Mouse (Mus musculus) ES-E14 (cell line): ENCODE results near the gene Proser2. TPM values are rescaled to one million over a fixed set of nuclear protein-coding genes. Genes with fewer than 3 reads are reported as not detected.

ENCODE experiments used
- DNase-seq: peaks from one replicate; pipeline ENCODE4 v3.0.0-alpha.2; 2013; ENCODE audit warnings: low read depth, low spot score
- H3K27ac ChIP-seq: 2 replicates; pipeline ENCODE4 v1.5.1; 2012; ENCODE audit warnings: low read depth, mild to moderate bottlenecking, low read length, moderate library complexity, mixed read lengths; ENCODE audit not compliant: poor library complexity, insufficient read depth, severe bottlenecking
- H3K36me3 ChIP-seq: 2 replicates; pipeline ENCODE4 v1.6.1; 2012; ENCODE audit warnings: mild to moderate bottlenecking, low read length, moderate library complexity, mixed read lengths; ENCODE audit not compliant: control insufficient read depth, poor library complexity, insufficient read depth, severe bottlenecking
- H3K4me1 ChIP-seq, 2 experiments: fragments of 150-350 bp in 1 of 2; sonication (generic) in 1 of 2; 2 replicates each; pipeline ENCODE4 v1.6.1; 2012; ENCODE audit warnings: low read length in 2 of 2, mild to moderate bottlenecking in 1 of 2, mixed read lengths in 1 of 2; ENCODE audit not compliant: control insufficient read depth in 2 of 2, insufficient read depth in 2 of 2, poor library complexity in 1 of 2
- H3K4me3 ChIP-seq, 2 experiments: fragments of 150-350 bp in 1 of 2; sonication (generic) in 1 of 2; 2 replicates each; pipeline ENCODE4 v1.5.1; 2012; ENCODE audit warnings: low read length in 2 of 2, low read depth in 1 of 2, mild to moderate bottlenecking in 1 of 2, mixed read lengths in 1 of 2; ENCODE audit not compliant: insufficient read depth in 1 of 2, poor library complexity in 1 of 2, severe bottlenecking in 1 of 2
- H3K9ac ChIP-seq: 2 replicates; pipeline ENCODE4 v1.6.1; 2012; ENCODE audit warnings: low read depth, mild to moderate bottlenecking, low read length, mixed read lengths; ENCODE audit not compliant: poor library complexity, insufficient read depth, severe bottlenecking
- H3K9me3 ChIP-seq: fragments of 150-350 bp; sonication (generic); 2 replicates; pipeline ENCODE4 v1.6.1; 2012; ENCODE audit warnings: low read depth, mild to moderate bottlenecking, low read length; ENCODE audit not compliant: control insufficient read depth, insufficient read depth
- CHD2 ChIP-seq: IDR thresholded peaks from 2 replicates; pipeline ENCODE4 v1.6.1; 2014; ENCODE audit warnings: mild to moderate bottlenecking, low read depth, low read length, inconsistent platforms
- HCFC1 ChIP-seq: IDR thresholded peaks from 2 replicates; pipeline ENCODE4 v1.6.1; 2012; ENCODE audit warnings: low read length, inconsistent platforms, borderline replicate concordance; ENCODE audit not compliant: insufficient read depth
- MAFK ChIP-seq: IDR thresholded peaks from 2 replicates; pipeline ENCODE4 v1.6.1; 2014; ENCODE audit warnings: mild to moderate bottlenecking, low read depth, low read length, inconsistent platforms; ENCODE audit not compliant: insufficient read depth
- ZC3H11A ChIP-seq: IDR thresholded peaks from 2 replicates; pipeline ENCODE4 v1.6.1; 2012; ENCODE audit warnings: low read depth, mild to moderate bottlenecking, inconsistent platforms, low read length, borderline replicate concordance
- ZNF384 ChIP-seq: IDR thresholded peaks from 2 replicates; pipeline ENCODE4 v1.6.1; 2012; ENCODE audit warnings: low read depth, low read length, inconsistent platforms
- in situ Hi-C, 2 experiments: fragments of 600-800 bp; cut with MboI; formaldehyde crosslinking; loops; one replicate each; pipeline ENCODE4 v1.15.1; 2025; ENCODE audit warnings: low sequenced_read_pairs in 2 of 2, inconsistent platforms in 1 of 2; ENCODE audit not compliant: unreplicated experiment in 2 of 2
- total RNA-seq: library from RNA; depleted of rRNA; stranded (reverse); fragments of 300-350 nt; gene quantifications from 2 replicates; pipeline ENCODE4 v1.2.3, GENCODE M21; 2012

Proser2 gene
- total RNA-seq, 1 experiment, result 1.9 TPM

DNA sequence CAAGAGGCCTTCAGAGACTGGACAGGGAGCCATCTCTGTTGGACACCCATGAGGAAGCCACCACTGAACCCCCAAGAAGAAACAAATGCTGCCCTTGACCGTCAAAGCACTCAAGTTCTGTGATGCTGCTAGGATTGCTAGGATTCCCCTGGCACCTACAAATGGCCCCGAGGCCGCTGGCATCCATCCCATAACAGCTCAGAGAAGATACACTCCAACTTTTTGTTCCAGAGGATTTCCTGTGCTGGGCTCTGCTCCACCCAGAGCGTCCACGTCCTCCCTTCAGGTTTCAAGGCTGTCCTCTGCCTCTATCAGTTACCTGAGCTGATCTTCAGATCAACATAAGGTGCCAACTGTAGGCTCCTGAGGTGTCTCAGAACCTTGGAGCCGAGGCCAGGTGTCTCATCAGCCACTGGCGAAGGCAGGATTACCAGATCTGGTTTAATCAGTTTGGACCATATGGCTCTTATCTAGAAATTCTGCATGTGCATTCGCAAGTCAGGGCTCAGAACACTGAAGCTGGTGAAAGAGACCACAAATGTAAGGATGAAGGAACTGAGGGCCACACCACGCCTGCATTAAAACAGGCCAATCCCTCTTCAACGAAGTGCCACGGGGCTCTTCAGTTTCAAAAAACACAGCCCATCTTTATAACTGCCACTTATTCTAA is 1.7 kb downstream of the Proser2 start:
- TF ChIP-seq MAFK (no peak), ZC3H11A (no peak)
- Histone ChIP-seq H3K9ac (no peak overlapping the region), H3K27ac (no peak overlapping the region), H3K9me3 (no peaks in the 10 kb centered on the region), H3K4me1 (peaks cover 0 to 9% of the 10 kb centered on the region in 2 experiments; a peak in 1 of 4 replicates), H3K36me3 (no peaks in the 10 kb centered on the region), H3K4me3 (no peak overlapping the region)
- no peak for DNase-seq
- in situ Hi-C loops, result no loop called here

DNA sequence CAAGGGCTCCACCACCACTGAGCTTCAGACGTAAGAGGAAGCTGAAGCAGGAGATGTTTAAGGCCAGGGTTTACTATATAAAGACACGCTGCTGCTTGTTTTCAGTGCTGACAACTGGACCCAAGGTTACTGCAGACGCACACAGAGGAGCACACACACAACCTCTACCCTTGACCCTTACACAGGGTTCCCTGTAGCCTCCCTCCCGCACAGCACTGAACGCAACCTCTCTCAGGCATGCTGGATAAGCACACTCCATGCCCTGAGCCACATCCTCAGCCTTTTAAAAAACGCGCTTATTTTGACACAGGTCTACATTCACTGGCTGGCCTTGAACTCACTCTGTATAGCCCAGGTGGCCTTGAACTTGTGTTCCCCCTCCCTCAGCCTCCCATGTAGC is 7.0 kb downstream of the Proser2 start:
- no peak overlapping the region for H3K4me3 ChIP-seq
- H3K9me3 ChIP-seq, result no peaks in the 10 kb centered on the region
- no peaks in the 10 kb centered on the region for H3K36me3 ChIP-seq
- DNase-seq, result no peak
- no peak overlapping the region for H3K9ac ChIP-seq
- H3K27ac ChIP-seq, result no peak overlapping the region
- TF ChIP-seq ZC3H11A (no peak), ZNF384 (no peak), HCFC1 (no peak), MAFK (no peak), CHD2 (no peak)
- peaks cover 0 to 20% of the 10 kb centered on the region in 2 experiments; a peak in 2 of 4 replicates for H3K4me1 ChIP-seq
- in situ Hi-C loops, result no loop called here

DNA sequence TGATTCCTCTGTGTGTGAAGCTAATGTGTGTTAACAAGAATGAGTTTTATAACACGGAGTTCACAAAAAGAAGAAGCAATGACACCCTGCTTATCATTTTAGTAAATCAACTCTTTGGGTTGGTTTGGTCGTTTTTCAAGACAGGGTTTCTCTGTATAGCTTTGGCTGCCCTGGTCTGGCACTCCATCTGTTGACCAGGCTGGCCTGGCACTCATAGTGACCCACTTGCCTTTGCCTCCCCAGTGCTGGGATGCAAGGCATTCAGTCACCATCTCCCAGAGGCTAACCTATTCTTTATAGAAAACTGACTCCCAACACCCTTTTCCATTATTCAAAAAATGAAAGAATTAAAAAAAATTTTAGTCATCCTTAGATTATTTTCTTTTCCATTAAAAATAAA is 8.9 kb downstream of the Proser2 start:
- Histone ChIP-seq H3K4me3 (no peak overlapping the region), H3K9ac (no peak overlapping the region), H3K27ac (no peak overlapping the region), H3K4me1 (peaks cover 0 to 17% of the 10 kb centered on the region in 2 experiments; a peak in 2 of 4 replicates), H3K36me3 (no peaks in the 10 kb centered on the region), H3K9me3 (no peaks in the 10 kb centered on the region)
- in situ Hi-C loops, result no loop called here
- DNase-seq, result no peak
- TF ChIP-seq ZNF384 (no peak), CHD2 (no peak), MAFK (no peak), ZC3H11A (no peak), HCFC1 (no peak)

DNA sequence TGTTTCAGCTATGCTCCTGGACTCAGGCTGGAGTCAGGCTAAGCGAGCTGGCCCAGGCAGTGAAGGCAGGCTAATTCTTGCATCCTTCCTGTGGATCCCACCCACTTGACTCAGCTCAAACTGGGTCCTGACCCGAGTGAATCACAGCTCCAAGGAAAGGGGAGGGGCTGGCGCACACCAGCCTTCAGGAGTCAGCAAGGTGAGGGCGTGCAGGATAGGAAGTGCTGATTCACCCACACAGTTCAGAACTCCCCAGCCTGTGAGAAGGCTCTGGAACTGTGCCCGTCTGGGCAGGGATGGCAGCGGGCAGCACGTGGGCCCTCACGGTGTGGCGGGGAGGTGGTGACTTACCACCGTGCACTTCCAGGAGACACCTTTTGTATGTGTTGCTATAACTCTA is 11.8 kb downstream of the Proser2 start:
- no peak overlapping the region for H3K9ac ChIP-seq
- peaks cover 0 to 12% of the 10 kb centered on the region in 2 experiments; a peak in 2 of 4 replicates for H3K4me1 ChIP-seq
- in situ Hi-C loops, result no loop called here
- no peak for DNase-seq
- no peak overlapping the region for H3K27ac ChIP-seq
- H3K4me3 ChIP-seq, result peak overlapping the region; percentile 35 to 63; a peak in 3 of 4 replicates
- TF ChIP-seq CHD2 (no peak), MAFK (peak; percentile 69), ZC3H11A (no peak)
- no peaks in the 10 kb centered on the region for H3K36me3 ChIP-seq
- H3K9me3 ChIP-seq, result no peaks in the 10 kb centered on the region

DNA sequence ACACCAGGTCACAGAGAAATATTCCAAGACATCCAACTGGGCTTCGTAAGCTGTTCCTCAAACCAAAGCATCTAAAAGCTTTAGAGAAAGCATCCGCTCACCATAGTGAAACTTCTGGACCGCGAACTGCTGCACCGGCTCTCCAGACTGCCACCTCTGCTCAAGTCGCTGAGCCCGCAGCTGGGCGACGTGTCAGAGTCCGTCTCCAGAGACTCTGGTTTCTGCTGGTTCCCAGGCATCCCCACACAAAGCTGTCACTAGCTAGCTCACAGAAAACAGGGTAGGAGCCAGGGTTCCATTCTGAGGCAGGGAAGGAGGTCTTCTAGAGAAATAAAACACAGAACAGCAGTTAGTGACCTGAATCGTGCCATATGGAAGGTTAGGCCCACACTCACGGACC is 16.2 kb downstream of the Proser2 start:
- Histone ChIP-seq H3K4me1 (peaks cover 0 to 5% of the 10 kb centered on the region in 2 experiments; a peak in 2 of 4 replicates), H3K27ac (no peak overlapping the region), H3K9me3 (no peaks in the 10 kb centered on the region), H3K36me3 (no peaks in the 10 kb centered on the region), H3K4me3 (no peak overlapping the region), H3K9ac (no peak overlapping the region)
- TF ChIP-seq ZNF384 (no peak), ZC3H11A (no peak), HCFC1 (no peak), CHD2 (no peak), MAFK (no peak)
- DNase-seq, result no peak
- in situ Hi-C loops, result no loop called here
